Mouse (Mus musculus): ENCODE data around the gene Myo16.

DNA sequence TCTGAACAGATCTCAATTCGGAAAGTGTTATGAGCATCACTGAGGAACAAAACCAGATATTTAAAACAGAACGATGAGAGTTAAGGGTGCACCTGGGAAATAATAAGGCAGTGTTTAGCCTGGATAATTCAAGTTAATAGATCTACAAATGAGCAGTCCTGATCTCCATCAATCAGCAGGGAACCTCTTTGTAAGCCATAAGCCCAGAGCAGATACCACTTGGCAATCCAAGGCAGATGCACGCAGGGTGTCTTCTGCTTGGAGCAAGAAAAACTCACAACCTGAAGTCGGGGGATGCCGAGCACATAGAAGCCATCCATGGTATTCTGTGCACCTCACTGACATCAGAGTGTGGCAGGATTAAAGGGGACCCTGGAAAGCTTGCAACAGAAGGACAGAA, 31.0 kb upstream of the Myo16 start:
- TF ChIP-seq TAL1 (IDR thresholded peaks at IDR 0.05; ENCODE audit: low read length), result no peak
- no peak for TF ChIP-seq GATA1 (IDR thresholded peaks at IDR 0.05; ENCODE audit: low read length)

All from erythroblast, embryonic 14.5 days (primary cell).